Comparison of ENCODE assay signal across 13 mouse cellular contexts in the genomic region with DNA sequence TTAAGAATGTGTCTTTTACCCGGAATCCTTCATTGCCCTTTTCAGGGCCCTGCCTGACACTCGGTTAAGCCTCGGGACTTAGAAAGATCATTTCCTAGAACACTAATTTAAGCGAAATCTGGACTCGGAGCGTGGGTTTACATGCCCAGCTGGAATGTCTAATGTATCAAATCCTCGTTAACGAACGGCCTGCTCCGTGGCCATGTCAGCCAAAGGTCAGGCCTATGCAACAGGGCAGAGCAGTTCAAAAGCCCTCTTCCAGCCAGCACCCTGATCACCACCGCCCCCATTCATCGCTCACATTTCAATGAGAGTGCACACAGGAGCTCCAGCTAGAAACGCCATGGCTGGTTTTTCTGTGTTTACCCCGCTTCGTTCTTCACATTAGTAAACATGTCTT. TPM values are rescaled to one million over a fixed set of nuclear protein-coding genes. Genes with fewer than 3 reads are reported as not detected.
DNase-seq lines count a peak whose midpoint lies in the region; ATAC-seq lines count a peak whose summit lies in the region.
"Had no signal": no experiment of that assay in that cellular context is flagged by ENCODE, and none has a peak within 500 bp of the region (broad histone marks: within the 10 kb centered on the region; RNA-seq: fewer than 3 reads in every experiment).

No protein-coding gene starts in this region.

- H3K27me3 ChIP-seq in hindbrain, embryonic 13.5 days, result peaks cover 77% of the 10 kb centered on the region

- no peaks in the 10 kb centered on the region for H3K36me3 ChIP-seq in hindbrain, embryonic 13.5 days
- H3K36me3 ChIP-seq: embryonic facial prominence, embryonic 12.5 days; liver, embryonic 15.5 days had no signal

- H3K9me3 ChIP-seq in hindbrain, embryonic 13.5 days, result no peaks in the 10 kb centered on the region
- H3K9me3 ChIP-seq: embryonic facial prominence, embryonic 12.5 days; liver, embryonic 15.5 days had no signal

- 1% methylated on average over 15 of the region's 15 CpGs for WGBS in hindbrain, embryonic 13.5 days

- peak overlapping the region; percentile 31 for H3K4me3 ChIP-seq in hindbrain, embryonic 13.5 days
- H3K4me3 ChIP-seq: embryonic facial prominence, embryonic 12.5 days; liver, embryonic 15.5 days had no signal

- peak overlapping the region; percentile 70 for H3K9ac ChIP-seq in hindbrain, embryonic 13.5 days
- H3K9ac ChIP-seq: embryonic facial prominence, embryonic 12.5 days; liver, embryonic 15.5 days had no signal

- H3K4me2 ChIP-seq in hindbrain, embryonic 13.5 days, result peak overlapping the region; percentile 53
- H3K4me2 ChIP-seq: embryonic facial prominence, embryonic 12.5 days; liver, embryonic 15.5 days had no signal

- no peak for ATAC-seq in hindbrain, embryonic 13.5 days (ENCODE audit: low FRiP score)
- no peak for ATAC-seq in activated CD4-positive, CD25-positive, alpha-beta regulatory T cell, adult 4 months
- no peak for ATAC-seq in megakaryocyte, adult 5-6 weeks (ENCODE audit: poor library complexity, severe bottlenecking)

- H3K27ac ChIP-seq in hindbrain, embryonic 13.5 days, result peak overlapping the region; percentile 85
- H3K27ac ChIP-seq: embryonic facial prominence, embryonic 12.5 days; liver, embryonic 15.5 days had no signal

- peaks cover 36% of the 10 kb centered on the region for H3K4me1 ChIP-seq in hindbrain, embryonic 13.5 days (replicated peaks)
- H3K4me1 ChIP-seq: liver, embryonic 15.5 days had no signal

- DNase-seq in cerebellum, adult 8-10 months, result peak; percentile 70
- DNase-seq in embryo, embryonic 10.5 days (ENCODE audit: low spot score), result peak; percentile 81
- DNase-seq in neural tube, embryonic 10.5 days (ENCODE audit: extremely low spot score, low spot score), result peak; percentile 70
- no peak for DNase-seq in yolk sac, embryonic 10.5 days (ENCODE audit: low spot score)
- DNase-seq in left cerebral cortex, adult 11 months (ENCODE audit: low spot score), result no peak
- DNase-seq: adrenal gland, adult 2 months had no signal

RNA-seq across cellular contexts. Expression of gene Zic4, which starts 9.4 kb away (rescaled TPM):
- polyA plus RNA-seq in hindbrain, embryonic 13.5 days (2015; fragmentation: Nextera tagmentation; extraction: Ambion mirVana), result 42.7 and 58.2 TPM in 2 replicates
- polyA plus RNA-seq in activated CD4-positive, CD25-positive, alpha-beta regulatory T cell, adult 4 months (2017; shearing (Covaris generic)), result not detected
- total RNA-seq in megakaryocyte, adult 5-6 weeks (2015), result not detected in 2 replicates
- total RNA-seq in megakaryocyte, adult 5-6 weeks (2017), result not detected in 2 replicates
- total RNA-seq: adrenal gland, adult 2 months; heart, postnatal 25 days had no signal
- polyA plus RNA-seq: adrenal gland, adult 2 months; liver, embryonic 15.5 days; spleen, adult 2 months had no signal

RNA-seq across cellular contexts. Expression of gene Zic1, which starts 12.8 kb away (rescaled TPM):
- polyA plus RNA-seq in hindbrain, embryonic 13.5 days (2015; fragmentation: Nextera tagmentation; extraction: Ambion mirVana), result 13.7 and 21.3 TPM in 2 replicates
- polyA plus RNA-seq in activated CD4-positive, CD25-positive, alpha-beta regulatory T cell, adult 4 months (2017; shearing (Covaris generic)), result not detected
- not detected in 2 replicates for total RNA-seq in megakaryocyte, adult 5-6 weeks (2015)
- not detected in 2 replicates for total RNA-seq in megakaryocyte, adult 5-6 weeks (2017)
- total RNA-seq: adrenal gland, adult 2 months; heart, postnatal 25 days had no signal
- polyA plus RNA-seq: spleen, adult 2 months had no signal

Comparison
In these comparisons a context has a peak if more than half of its experiments do, and no peak if none do; other contexts are left out.
1. DNase-seq: peak in cerebellum, adult 8-10 months (single experiment), embryo, embryonic 10.5 days (single experiment) and neural tube, embryonic 10.5 days (single experiment); none in yolk sac, embryonic 10.5 days (single experiment) and left cerebral cortex, adult 11 months (single experiment).
2. RNA of gene Zic4, which starts 9.4 kb away (polyA plus RNA-seq): 42.7 to 58.2 TPM in hindbrain, embryonic 13.5 days; not detected in activated CD4-positive, CD25-positive, alpha-beta regulatory T cell, adult 4 months; every median in the first group is over 10 times any median in the second.
3. RNA of gene Zic1, which starts 12.8 kb away (polyA plus RNA-seq): 13.7 to 21.3 TPM in hindbrain, embryonic 13.5 days; not detected in activated CD4-positive, CD25-positive, alpha-beta regulatory T cell, adult 4 months; every median in the first group is over 10 times any median in the second.